Mouse (Mus musculus) thymus, adult 2 months (tissue): ENCODE data around the gene Aifm2.

Source experiments
- CTCF ChIP-seq: fragments of 200-500 bp; IDR thresholded peaks from 2 replicates; pipeline ENCODE4 v1.5.1; 2012; ENCODE audit warnings: mild to moderate bottlenecking, control low read depth, low read length, moderate library complexity, borderline replicate concordance; ENCODE audit not compliant: control insufficient read depth, poor library complexity, insufficient read depth; ENCODE audit errors: extremely low read depth
- POLR2A ChIP-seq: fragments of 200-500 bp; IDR thresholded peaks from 2 replicates; pipeline ENCODE4 v1.6.1; 2012; ENCODE audit warnings: mild to moderate bottlenecking, low read length, control low read depth, moderate library complexity; ENCODE audit not compliant: control insufficient read depth, poor library complexity, insufficient read depth; ENCODE audit errors: extremely low read depth

DNA sequence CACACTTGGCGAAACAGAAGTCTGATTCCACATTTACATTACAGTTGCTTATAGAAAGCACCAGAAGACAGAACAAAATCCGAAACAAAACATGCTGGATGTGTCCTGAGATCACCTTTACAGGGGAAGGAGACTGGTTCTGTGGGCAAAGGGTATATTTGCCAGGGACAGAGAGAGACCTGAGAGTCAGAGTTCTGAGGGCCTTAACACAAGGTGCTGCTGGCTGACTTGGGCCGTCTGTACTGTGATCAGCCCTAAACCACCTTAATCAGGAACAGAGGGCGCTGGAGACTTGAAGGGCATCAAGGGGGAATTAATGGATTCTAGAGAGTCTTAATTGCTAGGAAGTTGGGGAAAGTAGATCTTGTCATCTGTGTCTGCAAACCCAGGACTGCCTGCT lies 21.5 kb upstream of the Aifm2 start:
- TF ChIP-seq CTCF: no peak
- TF ChIP-seq POLR2A: no peak
